Comparison of ENCODE assay signal across 11 mouse cellular contexts in genomic region chr3:122481891-122482739, GRCm38 (mm10).
DNase-seq lines count a peak whose midpoint lies in the region; ATAC-seq and TF ChIP-seq lines count a peak whose summit lies in the region.
"Had no signal": no experiment of that assay in that cellular context is flagged by ENCODE, and none has a peak within 500 bp of the region (broad histone marks: within the 10 kb centered on the region; RNA-seq: fewer than 3 reads in every experiment).

No protein-coding gene starts in this region.

- peaks cover 77% of the 10 kb centered on the region for H3K4me1 ChIP-seq in hindbrain, embryonic 10.5 days (replicated peaks)
- peaks cover 61% of the 10 kb centered on the region for H3K4me1 ChIP-seq in hindbrain, embryonic 13.5 days (replicated peaks)
- H3K4me1 ChIP-seq in intestine, embryonic 15.5 days (replicated peaks): peaks cover 31% of the 10 kb centered on the region
- peaks cover 52% of the 10 kb centered on the region for H3K4me1 ChIP-seq in forebrain, postnatal 0 days (ENCODE audit: insufficient read depth)

- no peak for ATAC-seq in hindbrain, embryonic 13.5 days (ENCODE audit: low FRiP score)
- peak; percentile 82 for ATAC-seq in Patski
- peak; percentile 81 for ATAC-seq in intestine, embryonic 15.5 days
- no peak for ATAC-seq in forebrain, postnatal 0 days

- no peak overlapping the region for H3K4me3 ChIP-seq in hindbrain, embryonic 10.5 days
- H3K4me3 ChIP-seq in hindbrain, embryonic 13.5 days: no peak overlapping the region
- no peak overlapping the region for H3K4me3 ChIP-seq in intestine, embryonic 15.5 days (replicated peaks)
- H3K4me3 ChIP-seq in myocyte: peak overlapping the region; percentile 16
- no peak overlapping the region for H3K4me3 ChIP-seq in forebrain, postnatal 0 days (ENCODE audit: low read depth, low read length)
- H3K4me3 ChIP-seq: heart, embryonic 13.5 days had no signal

- H3K9ac ChIP-seq in hindbrain, embryonic 13.5 days: no peak overlapping the region
- no peak overlapping the region for H3K9ac ChIP-seq in intestine, embryonic 15.5 days
- H3K9ac ChIP-seq in forebrain, postnatal 0 days: no peak overlapping the region
- H3K9ac ChIP-seq: lung, embryonic 14.5 days had no signal

- no peak overlapping the region for H3ac ChIP-seq in myocyte (ENCODE audit: control insufficient read depth, insufficient read length)

- no peak for TF ChIP-seq POLR2A in myocyte (IDR thresholded peaks at IDR 0.05; ENCODE audit: insufficient read length, low read depth)

- H3K27me3 ChIP-seq in hindbrain, embryonic 10.5 days (ENCODE audit: insufficient read depth, poor library complexity, severe bottlenecking): no peaks in the 10 kb centered on the region
- no peaks in the 10 kb centered on the region for H3K27me3 ChIP-seq in hindbrain, embryonic 13.5 days
- no peaks in the 10 kb centered on the region for H3K27me3 ChIP-seq in Patski
- no peaks in the 10 kb centered on the region for H3K27me3 ChIP-seq in intestine, embryonic 15.5 days (replicated peaks)
- no peaks in the 10 kb centered on the region for H3K27me3 ChIP-seq in myocyte (ENCODE audit: control insufficient read depth, insufficient read depth, insufficient read length)
- no peaks in the 10 kb centered on the region for H3K27me3 ChIP-seq in forebrain, postnatal 0 days (ENCODE audit: insufficient read depth, low read length)

- no peak overlapping the region for H3K4me2 ChIP-seq in hindbrain, embryonic 13.5 days
- H3K4me2 ChIP-seq in intestine, embryonic 15.5 days (replicated peaks): peak overlapping the region; percentile 40
- H3K4me2 ChIP-seq in myocyte (ENCODE audit: low read depth): peak overlapping the region; percentile 87
- H3K4me2 ChIP-seq in forebrain, postnatal 0 days (ENCODE audit: low read depth): no peak overlapping the region

- H3K27ac ChIP-seq in hindbrain, embryonic 10.5 days: peak overlapping the region; percentile 79
- H3K27ac ChIP-seq in hindbrain, embryonic 13.5 days: no peak overlapping the region
- peak overlapping the region; percentile 46 for H3K27ac ChIP-seq in intestine, embryonic 15.5 days
- no peak overlapping the region for H3K27ac ChIP-seq in forebrain, postnatal 0 days (ENCODE audit: low read depth, low read length)
- H3K27ac ChIP-seq: heart, embryonic 13.5 days had no signal

- H3K36me3 ChIP-seq in hindbrain, embryonic 10.5 days: no peaks in the 10 kb centered on the region
- no peaks in the 10 kb centered on the region for H3K36me3 ChIP-seq in hindbrain, embryonic 13.5 days
- no peaks in the 10 kb centered on the region for H3K36me3 ChIP-seq in intestine, embryonic 15.5 days
- no peaks in the 10 kb centered on the region for H3K36me3 ChIP-seq in myocyte (ENCODE audit: control insufficient read depth, insufficient read depth)
- no peaks in the 10 kb centered on the region for H3K36me3 ChIP-seq in forebrain, postnatal 0 days (ENCODE audit: insufficient read depth)
- H3K36me3 ChIP-seq: heart, embryonic 13.5 days had no signal

- POLR2A ChIA-PET in Patski (lab: Charles Lee): interaction anchor here (0.7 to 2.1 kb wide), 7 partner anchors 9 to 280 kb away, joined by 3 to 11 read pairs (median 3); no protein-coding TSS in a partner anchor

- no peak for DNase-seq in hindbrain, embryonic 10.5 days (ENCODE audit: low spot score)
- DNase-seq in Patski (ENCODE audit: low read depth, low spot score): peak; percentile 98
- no peak for DNase-seq in cerebellum, adult 18-20 months
- no peak for DNase-seq in forebrain, postnatal 0 days
- DNase-seq in left cerebral cortex, adult 18-20 months (ENCODE audit: low spot score in 2 of 2): no peak
- DNase-seq: lung, embryonic 14.5 days; retina, postnatal 1 day had no signal

- H3K79me2 ChIP-seq in myocyte (ENCODE audit: control insufficient read depth, insufficient read depth): peaks cover 78% of the 10 kb centered on the region

- CTCF ChIA-PET in Patski (lab: Charles Lee): interaction anchor here (0.9 to 5.6 kb wide), 15 partner anchors 10 to 145 kb away, joined by 3 to 28 read pairs (median 4); no protein-coding TSS in a partner anchor

- WGBS in hindbrain, embryonic 10.5 days: 64% methylated on average over 21 of the region's 21 CpGs
- whole genome bisulfite sequencing in hindbrain, embryonic 13.5 days: 81% methylated on average over 21 of the region's 21 CpGs
- 49% methylated on average over 21 of the region's 21 CpGs for WGBS in intestine, embryonic 15.5 days
- WGBS in forebrain, postnatal 0 days: 81% methylated on average over 21 of the region's 21 CpGs

- in situ Hi-C loops in Patski (cut with MboI; ENCODE audit: low pct_unique_long_range_greater_than_20kb): loop anchor here (5.0 kb wide), 1 partner anchor 135 kb away; the partner anchor contains the start of gene Fnbp1l

- H3K9me3 ChIP-seq in hindbrain, embryonic 10.5 days: no peaks in the 10 kb centered on the region
- H3K9me3 ChIP-seq in hindbrain, embryonic 13.5 days: no peaks in the 10 kb centered on the region
- no peaks in the 10 kb centered on the region for H3K9me3 ChIP-seq in intestine, embryonic 15.5 days
- H3K9me3 ChIP-seq in forebrain, postnatal 0 days (ENCODE audit: low read length): no peaks in the 10 kb centered on the region
- H3K9me3 ChIP-seq: heart, embryonic 13.5 days had no signal

- no peak for TF ChIP-seq CTCF in Patski (IDR thresholded peaks at IDR 0.05)
- TF ChIP-seq CTCF in forebrain, postnatal 0 days (IDR thresholded peaks at IDR 0.05; ENCODE audit: low read depth): no peak

TF ChIP-seq in myocyte, 11 proteins besides CTCF, POLR2A, EP300 and RAD21:
- TF ChIP-seq TCF3 (IDR thresholded peaks at IDR 0.05; ENCODE audit: insufficient read length, low read depth) (no peak), MAX (IDR thresholded peaks at IDR 0.05; ENCODE audit: low read depth) (peak; percentile 20), REST (IDR thresholded peaks at IDR 0.05; ENCODE audit: insufficient read depth, insufficient read length) (no peak), E2F4 (IDR thresholded peaks at IDR 0.05; ENCODE audit: insufficient read depth) (no peak), MYOG (IDR thresholded peaks at IDR 0.05; ENCODE audit: control insufficient read depth in 1 of 3, insufficient read depth in 1 of 3, insufficient read length in 2 of 3, low read depth in 2 of 3) (peak in 1 of 3 experiments; percentile 9), USF1 (IDR thresholded peaks at IDR 0.05; ENCODE audit: low read depth) (no peak), TCF12 (IDR thresholded peaks at IDR 0.05; ENCODE audit: insufficient read depth, poor library complexity, severe bottlenecking) (no peak), POLR2AphosphoS2 (IDR thresholded peaks at IDR 0.05; ENCODE audit: insufficient read length, low read depth) (no peak), MYOD1 (IDR thresholded peaks at IDR 0.05; ENCODE audit: control insufficient read depth in 1 of 3, insufficient read length in 2 of 3, low read depth in 2 of 3) (no peak), SRF (IDR thresholded peaks at IDR 0.05; ENCODE audit: control insufficient read depth, insufficient read length, low read depth) (no peak), CEBPB (IDR thresholded peaks at IDR 0.05; ENCODE audit: insufficient read depth, poor library complexity, severe bottlenecking) (no peak)

Comparison
In these comparisons a context has a peak if more than half of its experiments do, and no peak if none do; other contexts are left out.
1. H3K27ac ChIP-seq: peak in hindbrain, embryonic 10.5 days (single experiment) and intestine, embryonic 15.5 days (single experiment); none in hindbrain, embryonic 13.5 days (single experiment) and forebrain, postnatal 0 days (single experiment).
2. ATAC-seq: peak in Patski (single experiment) and intestine, embryonic 15.5 days (single experiment); none in hindbrain, embryonic 13.5 days (single experiment) and forebrain, postnatal 0 days (single experiment).
3. H3K4me2 ChIP-seq: peak in intestine, embryonic 15.5 days (single experiment) and myocyte (single experiment); none in hindbrain, embryonic 13.5 days (single experiment) and forebrain, postnatal 0 days (single experiment).